Mouse (Mus musculus): Measurements from ENCODE around the gene Arhgap15. TPM values are rescaled to one million over a fixed set of nuclear protein-coding genes. Genes with fewer than 3 reads are reported as not detected.

Arhgap15 gene
- total RNA-seq, 2 experiments from 2014 or later = 9.4 to 9.8 TPM

GRCm38 (mm10) chr2:44334517-44334916, 585.9 kb downstream of the Arhgap15 start:
- no peak for DNase-seq (ENCODE audit: extremely low spot score in 1 of 2, low spot score in 1 of 2)

GRCm38 (mm10) chr2:44336720-44337354, 588.2 kb downstream of the Arhgap15 start:
- DNase-seq (ENCODE audit: extremely low spot score in 1 of 2, low spot score in 1 of 2) = no peak

- DNase-seq (ENCODE audit: extremely low spot score in 1 of 2, low spot score in 1 of 2) = no peak
Measured at GRCm38 (mm10) chr2:44338467-44338866, 589.8 kb downstream of the Arhgap15 start.

GRCm38 (mm10) chr2:44341091-44341571, 592.5 kb downstream of the Arhgap15 start:
- DNase-seq (ENCODE audit: extremely low spot score in 1 of 2, low spot score in 1 of 2) = no peak

- DNase-seq (ENCODE audit: extremely low spot score in 1 of 2, low spot score in 1 of 2) = no peak
Measured at GRCm38 (mm10) chr2:44344861-44345260, 596.2 kb downstream of the Arhgap15 start.

GRCm38 (mm10) chr2:44345325-44345945, 596.8 kb downstream of the Arhgap15 start:
- DNase-seq (ENCODE audit: extremely low spot score in 1 of 2, low spot score in 1 of 2) = no peak

- no peak for DNase-seq (ENCODE audit: extremely low spot score in 1 of 2, low spot score in 1 of 2)
Measured at GRCm38 (mm10) chr2:44346184-44346583, 597.6 kb downstream of the Arhgap15 start.

- DNase-seq (ENCODE audit: extremely low spot score in 1 of 2, low spot score in 1 of 2) = no peak
Measured at GRCm38 (mm10) chr2:44347781-44348180, 599.2 kb downstream of the Arhgap15 start.

- DNase-seq (ENCODE audit: extremely low spot score in 1 of 2, low spot score in 1 of 2) = no peak
Measured at GRCm38 (mm10) chr2:44349101-44349500, 600.5 kb downstream of the Arhgap15 start.

GRCm38 (mm10) chr2:44352885-44353284, 604.3 kb downstream of the Arhgap15 start:
- DNase-seq (ENCODE audit: extremely low spot score in 1 of 2, low spot score in 1 of 2) = no peak

GRCm38 (mm10) chr2:44353594-44353993, 605.0 kb downstream of the Arhgap15 start:
- DNase-seq (ENCODE audit: extremely low spot score in 1 of 2, low spot score in 1 of 2) = no peak

- no peak for DNase-seq (ENCODE audit: extremely low spot score in 1 of 2, low spot score in 1 of 2)
Measured at GRCm38 (mm10) chr2:44354786-44355185, 606.2 kb downstream of the Arhgap15 start.

- DNase-seq (ENCODE audit: extremely low spot score in 1 of 2, low spot score in 1 of 2) = no peak
Measured at GRCm38 (mm10) chr2:44355316-44355715, 606.7 kb downstream of the Arhgap15 start.

- DNase-seq (ENCODE audit: extremely low spot score in 1 of 2, low spot score in 1 of 2) = no peak
Measured at GRCm38 (mm10) chr2:44356248-44356886, 607.7 kb downstream of the Arhgap15 start.

- no peak for DNase-seq (ENCODE audit: extremely low spot score in 1 of 2, low spot score in 1 of 2)
Measured at GRCm38 (mm10) chr2:44356887-44357251, 608.2 kb downstream of the Arhgap15 start.

GRCm38 (mm10) chr2:44380225-44380624, 631.6 kb downstream of the Arhgap15 start:
- no peak for DNase-seq (ENCODE audit: extremely low spot score in 1 of 2, low spot score in 1 of 2)

- DNase-seq (ENCODE audit: extremely low spot score in 1 of 2, low spot score in 1 of 2) = no peak
Measured at GRCm38 (mm10) chr2:44384541-44384940, 635.9 kb downstream of the Arhgap15 start.

- no peak for DNase-seq (ENCODE audit: extremely low spot score in 1 of 2, low spot score in 1 of 2)
Measured at GRCm38 (mm10) chr2:44389556-44389955, 640.9 kb downstream of the Arhgap15 start.

- DNase-seq (ENCODE audit: extremely low spot score in 1 of 2, low spot score in 1 of 2) = no peak
Measured at GRCm38 (mm10) chr2:44393789-44394188, 645.2 kb downstream of the Arhgap15 start.

GRCm38 (mm10) chr2:44394956-44395501, 646.4 kb downstream of the Arhgap15 start:
- no peak for DNase-seq (ENCODE audit: extremely low spot score in 1 of 2, low spot score in 1 of 2)

GRCm38 (mm10) chr2:44395577-44395976, 647.0 kb downstream of the Arhgap15 start:
- no peak for DNase-seq (ENCODE audit: extremely low spot score in 1 of 2, low spot score in 1 of 2)

Data from layer of hippocampus, postnatal 25 days (tissue).